Mouse (Mus musculus) small intestine, adult 2 months (tissue): ENCODE measurements at regions not wholly inside any gene's neighbourhood (a gene's known extent, or its start where the extent isn't known, plus 50 kb on each side); places are given as distances from the start of the nearest gene placed in this dataset.

ENCODE experiments used
- CTCF ChIP-seq: fragments of 200-500 bp; IDR thresholded peaks from 2 replicates; pipeline ENCODE4 v1.5.1; 2012; ENCODE audit warnings: low read depth, mild to moderate bottlenecking, control low read depth, inconsistent platforms, low read length, moderate library complexity, mixed read lengths; ENCODE audit not compliant: insufficient replicate concordance, insufficient read length; ENCODE audit errors: extremely low read depth
- POLR2A ChIP-seq: fragments of 200-500 bp; IDR thresholded peaks from 2 replicates; pipeline ENCODE4 v1.6.1; 2012; ENCODE audit warnings: low read depth, mild to moderate bottlenecking, control low read depth, inconsistent platforms, low read length, moderate library complexity

- no peak for TF ChIP-seq CTCF
- no peak for TF ChIP-seq POLR2A
Measured at GRCm38 (mm10) chr11:113148198-113148537, 366.1 kb downstream of the Sox9 start.
